Mouse (Mus musculus) small intestine, adult 2 months (tissue): ENCODE measurements around the gene Zfp644. TPM values are rescaled to one million over a fixed set of nuclear protein-coding genes. Genes with fewer than 3 reads are reported as not detected.

Source experiments
- H3K27ac ChIP-seq: fragments of 200-500 bp; 2 replicates; pipeline ENCODE4 v1.5.1; 2012; ENCODE audit warnings: low read depth, low read length, control low read depth, inconsistent platforms; ENCODE audit not compliant: insufficient read depth
- H3K27me3 ChIP-seq: fragments of 200-500 bp; 2 replicates; pipeline ENCODE4 v1.6.1; 2012; ENCODE audit warnings: mild to moderate bottlenecking, moderate library complexity, low read length, inconsistent platforms; ENCODE audit not compliant: control insufficient read depth, insufficient read depth
- H3K36me3 ChIP-seq: fragments of 200-500 bp; 2 replicates; pipeline ENCODE4 v1.6.1; 2012; ENCODE audit warnings: mild to moderate bottlenecking, low read length, control low read depth, inconsistent platforms; ENCODE audit not compliant: control insufficient read depth, insufficient read depth
- H3K4me1 ChIP-seq: fragments of 200-500 bp; 2 replicates; pipeline ENCODE4 v1.6.1; 2012; ENCODE audit warnings: low read length, inconsistent platforms, mixed read lengths; ENCODE audit not compliant: control insufficient read depth, insufficient read depth, insufficient read length
- H3K4me3 ChIP-seq: fragments of 200-500 bp; 2 replicates; pipeline ENCODE4 v1.5.1; 2012; ENCODE audit warnings: low read depth, mild to moderate bottlenecking, control low read depth, inconsistent platforms, low read length, moderate library complexity
- CTCF ChIP-seq: fragments of 200-500 bp; IDR thresholded peaks from 2 replicates; pipeline ENCODE4 v1.5.1; 2012; ENCODE audit warnings: low read depth, mild to moderate bottlenecking, control low read depth, inconsistent platforms, low read length, moderate library complexity, mixed read lengths; ENCODE audit not compliant: insufficient replicate concordance, insufficient read length; ENCODE audit errors: extremely low read depth
- POLR2A ChIP-seq: fragments of 200-500 bp; IDR thresholded peaks from 2 replicates; pipeline ENCODE4 v1.6.1; 2012; ENCODE audit warnings: low read depth, mild to moderate bottlenecking, control low read depth, inconsistent platforms, low read length, moderate library complexity
- WGBS: fragments of 180-500 bp; shearing (Covaris S2); methylation state at CpG from one replicate; pipeline ENCODE4 v1.1.7; 2018; 5-methylcytosine and 5-hydroxymethylcytosine counted together
- polyA plus RNA-seq: library from polyadenylated mRNA; depleted of rRNA; stranded (reverse); fragments of >200 nt; gene quantifications from 2 replicates; pipeline ENCODE4 v1.2.3, GENCODE M21; 2012

Zfp644 gene
- polyA plus RNA-seq, 1 experiment: 3.3 TPM

DNA sequence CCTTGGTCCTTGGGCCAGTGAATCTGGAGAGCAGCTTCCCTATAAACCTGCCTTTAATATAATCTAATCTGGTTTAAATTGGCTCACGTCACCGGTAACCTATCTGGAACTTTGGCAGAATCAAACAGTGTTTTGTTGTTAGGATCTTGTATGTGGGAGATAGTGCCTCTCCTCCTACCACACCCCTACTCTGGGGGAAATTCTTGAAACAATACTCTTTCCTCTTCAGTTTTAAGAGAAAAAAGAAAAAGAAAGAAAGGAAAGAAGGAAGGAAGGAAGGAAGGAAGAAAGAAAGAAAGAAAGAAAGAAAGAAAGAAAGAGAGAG is 13.0 kb upstream of the Zfp644 start:
- 33% methylated on average over 2 of the region's 2 CpGs for WGBS

DNA sequence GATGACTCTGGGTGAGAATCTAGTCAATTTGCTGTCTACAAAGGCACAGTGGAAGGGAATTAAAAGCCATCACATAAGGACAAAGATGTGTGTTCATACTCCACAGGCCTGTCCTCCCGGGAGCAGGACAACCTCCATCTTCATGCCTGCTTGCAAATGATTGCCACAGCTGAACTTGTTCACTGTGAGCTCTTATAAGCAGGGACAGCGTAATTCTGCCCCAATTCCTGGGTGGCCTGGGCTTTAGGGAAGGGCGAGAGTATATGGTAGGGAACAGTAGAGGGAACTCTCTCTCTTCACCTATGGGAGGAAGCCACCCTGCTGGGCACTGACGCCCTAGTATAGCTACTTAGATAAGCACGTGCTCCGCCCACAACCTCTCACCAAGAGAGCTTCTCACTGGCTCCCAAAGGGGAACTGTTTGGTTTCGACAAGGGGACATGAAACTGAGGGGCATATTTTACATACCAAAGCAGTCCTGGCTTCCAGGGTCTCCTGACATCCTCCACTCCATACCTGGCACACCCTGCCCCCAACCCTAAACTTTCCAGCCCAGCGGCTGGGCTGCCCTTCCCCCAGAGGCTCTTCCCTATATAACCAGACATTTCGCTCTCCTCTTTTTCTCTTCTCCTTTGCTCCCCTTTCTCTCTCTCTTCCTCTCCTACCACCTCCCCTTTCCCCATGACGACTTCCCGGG is 12.4 kb upstream of the Zfp644 start:
- Histone ChIP-seq H3K27me3 (no peaks in the 10 kb centered on the region), H3K27ac (no peak overlapping the region), H3K36me3 (no peaks in the 10 kb centered on the region), H3K4me3 (peak overlapping the region; percentile 8; the same call in 1 of the 2 replicates), H3K4me1 (peaks cover 4% of the 10 kb centered on the region; the same call in 1 of the 2 replicates)
- no peak for TF ChIP-seq POLR2A
- TF ChIP-seq CTCF: no peak
- 38% methylated on average over 11 of the region's 11 CpGs for WGBS

More for the DNA sequence above, 13.0 kb upstream of the Zfp644 start:
- Histone ChIP-seq H3K27ac (no peak overlapping the region), H3K36me3 (no peaks in the 10 kb centered on the region), H3K4me3 (peak overlapping the region; percentile 8; the same call in 1 of the 2 replicates), H3K27me3 (no peaks in the 10 kb centered on the region), H3K4me1 (peaks cover 4% of the 10 kb centered on the region; the same call in 1 of the 2 replicates)
- TF ChIP-seq CTCF (no peak), POLR2A (no peak)

DNA sequence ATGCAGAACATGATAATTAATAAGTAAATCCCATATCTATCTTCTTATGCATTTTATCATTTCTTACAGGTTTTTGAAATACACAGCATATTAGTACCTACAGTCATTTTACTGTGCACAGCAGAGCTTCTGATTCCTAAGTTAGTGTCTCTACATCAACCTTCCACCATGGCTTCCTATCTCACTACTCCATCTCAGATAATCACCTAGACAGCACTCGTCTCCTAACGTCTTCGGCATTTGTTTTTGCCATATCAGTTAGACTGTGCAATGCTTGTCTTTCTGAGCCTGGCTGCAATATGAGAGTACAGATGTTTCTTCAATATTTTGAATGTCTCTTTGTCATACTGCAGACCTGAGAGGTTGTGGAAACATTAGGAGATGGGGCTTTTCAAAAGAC is 9.3 kb upstream of the Zfp644 start:
- TF ChIP-seq POLR2A: no peak
- no peaks in the 10 kb centered on the region for H3K27me3 ChIP-seq
- no peaks in the 10 kb centered on the region for H3K36me3 ChIP-seq
- no peak overlapping the region for H3K27ac ChIP-seq
- no peak overlapping the region for H3K4me3 ChIP-seq
- peaks cover 7% of the 10 kb centered on the region; the same call in 1 of the 2 replicates for H3K4me1 ChIP-seq
- WGBS: 83% methylated on average over 3 of the region's 3 CpGs

DNA sequence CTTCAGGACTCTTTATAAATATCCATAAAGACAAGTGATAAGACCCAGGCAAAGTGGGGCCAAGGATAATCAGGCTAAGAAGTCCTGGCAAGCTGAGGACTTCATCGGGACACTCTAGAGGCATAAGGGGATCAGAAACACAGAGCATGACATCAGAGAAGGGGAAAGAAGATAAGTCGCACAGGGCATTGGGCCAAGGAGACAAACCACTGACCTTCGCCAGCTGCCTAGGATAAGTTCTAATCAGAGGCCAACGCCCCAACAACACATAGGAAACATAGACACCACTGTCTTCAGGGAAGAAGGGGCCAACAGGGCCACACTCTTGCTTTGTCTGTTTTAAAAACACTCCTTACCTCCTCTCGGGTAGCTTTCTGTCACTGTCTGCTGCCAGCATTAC is 8.1 kb upstream of the Zfp644 start:
- Histone ChIP-seq H3K4me1 (peaks cover 7% of the 10 kb centered on the region; the same call in 1 of the 2 replicates), H3K27ac (no peak overlapping the region), H3K36me3 (no peaks in the 10 kb centered on the region), H3K27me3 (no peaks in the 10 kb centered on the region), H3K4me3 (no peak overlapping the region)
- TF ChIP-seq POLR2A (no peak), CTCF (no peak)
- 22% methylated on average over 5 of the region's 5 CpGs for WGBS

DNA sequence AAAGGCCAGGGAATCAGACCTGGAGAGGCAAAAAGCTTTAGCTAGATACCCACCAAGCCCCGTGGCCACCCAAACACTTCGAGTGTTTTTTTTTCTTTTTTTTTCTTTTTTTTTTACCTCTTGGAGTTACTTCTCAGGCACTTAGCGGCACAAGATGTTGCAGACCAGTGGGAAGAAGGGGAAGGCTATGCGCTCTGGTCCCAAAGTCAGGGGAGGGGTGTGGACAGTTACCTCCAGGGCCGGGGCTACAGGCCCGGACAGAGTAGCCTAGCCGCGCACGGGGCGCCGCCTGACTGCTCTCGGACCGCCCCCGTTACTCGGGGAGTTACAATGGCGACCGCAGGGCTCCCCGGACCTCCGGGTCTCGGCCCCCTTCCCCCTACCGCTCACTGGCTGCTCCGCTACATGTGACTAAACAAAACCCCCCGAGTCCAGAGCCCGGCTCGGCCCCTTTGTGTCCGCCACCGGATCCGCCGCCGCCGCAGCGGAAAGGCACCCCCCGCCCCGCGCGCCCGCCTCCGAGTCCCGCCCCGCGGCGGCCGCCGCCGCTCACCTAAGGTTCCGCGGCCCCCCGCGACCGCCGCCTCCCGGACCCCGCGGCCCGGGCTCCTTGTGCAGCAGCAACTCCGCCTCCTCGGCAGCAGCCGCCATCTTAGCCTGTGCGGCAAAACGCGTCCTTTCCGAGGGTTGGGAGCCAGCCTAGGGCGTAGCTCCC is 1.2 kb downstream of the Zfp644 start:
- TF ChIP-seq POLR2A: no peak
- no peak for TF ChIP-seq CTCF
- WGBS: 1% methylated on average over 61 of the region's 63 CpGs
- H3K4me1 ChIP-seq: peaks cover 4% of the 10 kb centered on the region; the same call in 1 of the 2 replicates
- peak overlapping the region; percentile 67 for H3K27ac ChIP-seq
- H3K36me3 ChIP-seq: no peaks in the 10 kb centered on the region
- H3K27me3 ChIP-seq: no peaks in the 10 kb centered on the region
- peak overlapping the region; percentile 81 for H3K4me3 ChIP-seq

DNA sequence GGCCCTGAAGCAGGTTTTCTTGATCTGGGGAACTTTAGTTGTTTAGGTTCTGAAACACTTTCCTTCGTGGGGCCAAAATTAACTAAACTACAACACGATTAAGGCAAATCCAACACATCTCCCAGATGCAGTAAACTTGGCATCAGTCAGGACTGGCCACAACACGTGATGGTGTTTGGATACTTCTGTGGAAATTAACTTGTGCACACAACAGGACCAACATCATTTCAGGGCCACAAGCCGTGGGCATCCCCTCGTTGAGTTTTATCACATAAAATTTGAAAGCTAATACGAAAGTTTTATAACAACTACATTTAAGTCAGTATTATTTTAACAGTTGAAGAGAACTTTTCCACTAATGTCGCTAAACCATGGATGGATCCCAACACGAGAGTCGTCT is 1.9 kb downstream of the Zfp644 start:
- Histone ChIP-seq H3K36me3 (0 out of 2 replicates have a peak, but pooled peaks cover 2% of the 10 kb centered on the region), H3K4me3 (peak overlapping the region; percentile 81), H3K27me3 (no peaks in the 10 kb centered on the region), H3K27ac (no peak overlapping the region), H3K4me1 (peaks cover 4% of the 10 kb centered on the region; the same call in 1 of the 2 replicates)
- TF ChIP-seq POLR2A: no peak
- WGBS: 21% methylated on average over 9 of the region's 9 CpGs

DNA sequence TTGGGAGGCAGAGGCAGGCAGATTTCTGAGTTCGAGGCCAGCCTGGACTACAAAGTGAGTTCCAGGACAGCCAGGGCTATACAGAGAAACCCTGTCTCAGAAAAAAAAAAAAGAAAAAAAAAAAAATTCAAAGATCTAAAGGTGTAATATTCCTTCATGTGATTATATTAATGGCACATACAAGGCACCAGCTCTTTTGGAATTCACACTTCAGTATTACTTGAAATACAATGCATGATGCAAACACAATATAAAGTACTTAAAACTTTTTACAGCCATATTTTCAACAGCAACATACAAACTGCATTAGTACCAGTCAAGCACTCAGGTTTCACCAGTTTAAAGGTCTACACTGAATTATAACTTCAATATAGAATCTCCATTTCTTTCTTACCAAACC is 2.4 kb downstream of the Zfp644 start:
- peaks cover 4% of the 10 kb centered on the region; the same call in 1 of the 2 replicates for H3K4me1 ChIP-seq
- H3K27me3 ChIP-seq: no peaks in the 10 kb centered on the region
- 0 out of 2 replicates have a peak, but pooled peaks cover 2% of the 10 kb centered on the region for H3K36me3 ChIP-seq
- no peak overlapping the region for H3K4me3 ChIP-seq
- H3K27ac ChIP-seq: no peak overlapping the region
- no peak for TF ChIP-seq POLR2A
- no peak for TF ChIP-seq CTCF
- 100% methylated on average over 1 of the region's 1 CpGs for WGBS
